Mouse (Mus musculus): ENCODE measurements at regions not wholly inside any gene's neighbourhood (a gene's known extent, or its start where the extent isn't known, plus 50 kb on each side); places are given as distances from the start of the nearest gene placed in this dataset.
A peak's percentile ranks its signal among the peaks of the same experiment; 100 is the strongest.

DNA sequence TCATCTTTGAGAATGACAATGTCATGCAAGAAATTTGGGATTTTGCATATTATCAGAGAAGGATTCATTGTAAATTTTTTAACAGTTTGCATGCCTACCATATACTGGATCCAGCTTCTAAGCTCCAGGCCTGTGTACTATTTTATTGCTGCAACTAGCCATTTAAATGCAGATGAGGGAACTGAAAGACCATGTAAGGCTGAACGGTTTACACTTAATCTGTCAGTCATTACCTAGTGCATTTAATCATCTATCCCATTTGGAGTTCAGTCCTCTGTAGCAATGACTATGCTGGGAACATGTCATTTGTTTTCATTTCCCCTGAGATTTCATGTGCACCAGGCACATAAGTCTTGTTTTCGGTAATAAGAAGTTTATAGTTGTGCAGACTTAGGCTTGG is 631.8 kb upstream of the Gm21961 start:
- peak in 1 of 2 experiments; percentile 21 for DNase-seq

GRCm38 (mm10) chr15:65639484-65639883 is 624.8 kb upstream of the Gm21961 start:
- no peak for DNase-seq

DNA sequence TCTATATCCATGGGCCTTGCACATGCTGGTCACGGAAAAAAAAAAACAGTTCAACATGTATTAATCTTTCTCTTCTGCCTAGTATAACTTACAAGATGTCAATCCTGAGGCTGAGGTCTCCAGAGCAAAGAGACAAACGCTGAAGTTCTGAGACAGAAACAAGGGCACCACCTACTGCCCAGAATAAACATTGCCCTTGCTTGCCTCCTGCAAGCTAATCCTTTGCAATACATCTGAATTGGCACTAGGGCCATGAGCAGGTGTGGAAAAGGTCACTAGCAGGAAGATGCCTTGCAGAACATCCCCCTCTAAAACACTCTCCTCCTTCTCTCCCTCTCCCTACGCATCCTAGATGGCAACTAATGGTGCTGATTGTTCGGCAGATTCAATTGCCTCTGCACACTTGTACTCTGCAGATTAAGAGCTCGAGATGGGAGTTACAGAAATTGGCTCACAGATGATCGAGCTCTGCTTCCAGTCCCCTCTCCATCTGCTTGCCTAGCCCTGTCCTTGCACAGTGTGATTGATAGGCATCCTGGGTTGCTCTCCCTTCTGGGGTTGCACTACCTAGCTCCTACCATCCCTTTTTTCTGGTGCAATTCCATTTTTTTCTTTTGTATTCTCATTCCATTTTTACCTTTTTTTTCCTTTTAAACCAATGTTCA is 622.9 kb upstream of the Gm21961 start:
- DNase-seq: peak; percentile 55 to 78

- no peak for DNase-seq
These were observed 617.7 kb upstream of the Gm21961 start for GRCm38 (mm10) chr15:65632440-65632839.

DNA sequence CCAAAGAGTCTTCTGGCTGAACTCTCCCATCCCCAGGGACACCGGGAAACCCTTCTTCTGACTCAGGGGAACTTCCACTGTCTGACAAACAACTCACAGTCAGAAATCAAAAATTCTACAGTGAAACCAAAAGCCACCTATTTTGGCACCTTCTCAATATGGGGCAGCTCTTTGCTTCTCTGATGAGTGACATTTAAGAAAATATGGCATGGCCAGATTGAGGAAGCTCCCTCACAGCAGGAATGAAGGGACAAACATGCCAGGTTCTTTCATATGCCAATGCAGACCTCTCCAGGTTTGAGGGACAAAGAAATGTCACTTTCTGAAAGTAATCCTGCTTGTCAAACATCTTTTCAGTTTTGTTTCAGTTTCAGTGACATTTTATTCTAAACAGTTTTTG is 615.8 kb upstream of the Gm21961 start:
- no peak for DNase-seq

DNA sequence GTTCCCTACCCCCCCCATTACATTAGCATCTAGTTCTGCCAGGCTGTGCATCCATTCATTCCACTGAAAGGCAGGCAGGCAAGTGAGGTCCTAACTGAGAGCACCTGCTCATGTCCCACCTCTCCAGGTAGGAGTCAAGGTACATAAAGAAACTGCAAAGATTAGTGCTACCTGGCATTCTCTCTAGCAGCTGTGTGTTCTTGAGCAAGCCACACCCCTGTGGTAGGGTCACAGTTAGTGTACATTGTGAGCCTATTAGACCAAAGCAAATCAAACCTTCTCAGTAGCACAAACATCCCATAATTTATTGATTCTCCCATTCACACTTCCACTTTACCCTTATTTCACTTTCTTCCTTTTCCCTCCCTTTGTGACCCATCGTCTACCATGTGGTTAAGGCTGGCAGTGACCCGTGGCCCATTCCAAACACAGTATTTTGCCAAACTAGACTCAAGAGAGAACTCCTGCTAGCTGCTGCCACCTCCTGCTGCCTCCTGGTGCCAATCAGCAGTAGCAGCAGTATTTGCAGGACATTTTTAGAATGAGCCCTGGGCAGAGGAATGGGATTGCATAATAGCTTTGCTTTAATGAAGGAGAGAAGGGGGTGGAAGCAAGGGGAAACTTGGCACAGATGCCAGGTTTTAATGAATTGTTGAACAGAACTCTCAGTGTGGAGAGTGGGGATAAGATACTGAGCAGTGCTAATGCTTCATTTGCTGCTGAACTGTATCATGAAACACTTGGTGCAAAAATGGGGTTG is 578.2 kb upstream of the Gm21961 start:
- peak; percentile 12 to 27 for DNase-seq

DNA sequence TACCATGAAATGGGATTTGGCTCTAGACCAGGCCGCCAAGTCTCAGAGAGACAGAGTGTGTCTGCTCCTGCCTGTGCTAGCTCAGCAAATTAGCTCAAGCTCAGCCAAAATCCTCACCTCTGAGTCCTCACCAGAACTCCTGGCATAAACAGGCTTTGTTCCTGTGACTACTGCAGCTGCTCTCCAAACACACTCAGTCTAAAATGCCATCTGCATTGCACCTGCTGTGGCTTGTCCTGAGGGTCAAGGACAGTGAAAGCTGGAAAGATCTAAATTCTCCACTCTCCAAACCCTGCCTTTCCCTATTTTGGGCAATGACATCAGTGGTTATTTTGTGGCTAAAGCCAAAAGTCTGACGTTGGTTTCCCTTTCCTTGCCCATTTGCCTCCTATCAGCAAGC is 570.9 kb upstream of the Gm21961 start:
- DNase-seq: no peak

GRCm38 (mm10) chr15:65579353-65579752 is 564.6 kb upstream of the Gm21961 start:
- no peak for DNase-seq

- no peak for DNase-seq
These were observed 553.2 kb upstream of the Gm21961 start for GRCm38 (mm10) chr15:65567931-65568330.

GRCm38 (mm10) chr15:65557846-65558835 is 543.4 kb upstream of the Gm21961 start:
- no peak for DNase-seq

DNA sequence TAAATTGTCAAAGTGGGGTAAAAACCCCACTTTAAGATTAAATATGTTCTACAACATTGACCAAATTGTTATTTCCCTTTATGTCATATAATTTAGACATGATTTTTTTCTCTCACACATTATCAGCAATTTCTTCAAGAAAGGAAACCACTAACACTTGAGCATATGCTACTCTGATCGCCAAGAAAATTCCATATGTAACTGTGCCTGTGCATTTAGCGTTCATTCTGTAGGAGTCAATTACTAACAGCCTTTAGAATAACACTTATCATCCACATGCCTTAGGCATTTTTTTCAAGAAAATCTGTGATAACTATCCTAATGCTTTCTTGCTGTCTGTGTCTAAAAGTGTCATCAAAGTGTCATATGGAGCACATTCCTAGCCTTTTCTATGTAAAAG is 534.3 kb upstream of the Gm21961 start:
- no peak for DNase-seq

GRCm38 (mm10) chr15:65535606-65536005 is 520.9 kb upstream of the Gm21961 start:
- DNase-seq: no peak

- DNase-seq: no peak
These were observed 517.5 kb upstream of the Gm21961 start for GRCm38 (mm10) chr15:65532241-65532640.

DNA sequence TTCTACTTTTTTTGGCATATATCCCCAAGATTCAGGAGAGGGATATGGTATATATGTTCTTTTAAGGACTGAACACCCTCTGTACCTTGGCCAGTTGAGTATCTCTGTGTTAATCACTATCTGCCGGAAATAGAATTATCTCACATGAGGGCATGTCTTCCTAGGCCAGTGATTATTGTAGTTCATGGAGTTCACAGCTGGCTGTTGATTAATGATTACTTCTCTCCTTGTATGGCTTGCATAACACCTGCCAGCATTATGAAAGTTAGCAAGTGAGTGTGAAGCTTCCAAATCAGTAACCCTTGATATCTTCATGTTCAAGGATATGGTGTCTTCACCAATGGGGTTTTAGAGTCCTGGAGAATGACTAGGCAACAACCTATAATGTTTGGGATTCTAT is 488.0 kb upstream of the Gm21961 start:
- peak; percentile 1 to 25 for DNase-seq

DNA sequence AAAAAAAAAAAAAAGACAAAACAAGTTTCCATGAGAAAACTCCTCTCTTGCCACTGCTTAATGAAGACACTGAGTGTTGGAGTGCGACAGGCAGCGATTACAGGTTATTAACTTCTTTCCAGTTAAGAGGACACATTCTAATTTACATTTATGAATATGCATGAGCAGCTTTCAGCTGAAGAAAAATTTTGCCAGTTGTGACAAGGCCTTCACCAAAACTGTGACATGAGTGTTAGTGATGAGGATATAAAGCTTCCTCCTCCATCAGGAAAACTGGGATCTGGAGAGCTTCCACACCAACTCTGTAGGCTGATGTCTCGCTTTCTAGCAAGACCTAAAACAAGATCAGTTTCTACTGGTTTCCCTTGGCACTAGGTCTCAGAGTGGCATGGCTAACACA is 464.2 kb upstream of the Gm21961 start:
- DNase-seq: no peak

DNA sequence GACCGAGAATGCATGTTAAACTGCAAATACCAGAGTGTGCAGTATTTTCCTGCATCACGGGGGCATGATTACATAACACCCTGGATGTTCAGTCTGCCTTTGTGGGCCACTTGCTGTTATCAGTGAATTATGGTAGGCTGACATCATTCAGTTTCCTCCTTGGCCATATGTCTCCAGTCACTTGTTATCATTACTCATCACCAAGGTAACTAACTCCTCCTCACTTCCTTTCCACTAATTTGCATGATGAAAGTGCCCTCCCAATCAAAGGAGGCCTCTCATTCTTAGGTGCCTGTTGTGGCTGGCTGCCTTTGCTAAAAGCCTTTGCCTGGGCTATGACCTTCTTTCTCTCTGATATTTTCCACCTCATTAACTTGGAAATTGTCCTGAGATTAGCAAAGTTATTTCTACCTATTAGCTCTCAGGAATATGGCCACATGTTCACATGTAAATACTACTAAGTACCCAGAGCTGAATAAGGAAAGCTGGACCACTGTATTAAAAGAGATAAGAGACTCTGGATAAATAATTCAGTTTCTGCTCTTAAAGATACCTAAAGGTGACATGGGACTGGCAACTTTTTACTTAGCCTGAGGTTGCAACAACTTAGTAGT is 440.6 kb upstream of the Gm21961 start:
- no peak for DNase-seq

DNA sequence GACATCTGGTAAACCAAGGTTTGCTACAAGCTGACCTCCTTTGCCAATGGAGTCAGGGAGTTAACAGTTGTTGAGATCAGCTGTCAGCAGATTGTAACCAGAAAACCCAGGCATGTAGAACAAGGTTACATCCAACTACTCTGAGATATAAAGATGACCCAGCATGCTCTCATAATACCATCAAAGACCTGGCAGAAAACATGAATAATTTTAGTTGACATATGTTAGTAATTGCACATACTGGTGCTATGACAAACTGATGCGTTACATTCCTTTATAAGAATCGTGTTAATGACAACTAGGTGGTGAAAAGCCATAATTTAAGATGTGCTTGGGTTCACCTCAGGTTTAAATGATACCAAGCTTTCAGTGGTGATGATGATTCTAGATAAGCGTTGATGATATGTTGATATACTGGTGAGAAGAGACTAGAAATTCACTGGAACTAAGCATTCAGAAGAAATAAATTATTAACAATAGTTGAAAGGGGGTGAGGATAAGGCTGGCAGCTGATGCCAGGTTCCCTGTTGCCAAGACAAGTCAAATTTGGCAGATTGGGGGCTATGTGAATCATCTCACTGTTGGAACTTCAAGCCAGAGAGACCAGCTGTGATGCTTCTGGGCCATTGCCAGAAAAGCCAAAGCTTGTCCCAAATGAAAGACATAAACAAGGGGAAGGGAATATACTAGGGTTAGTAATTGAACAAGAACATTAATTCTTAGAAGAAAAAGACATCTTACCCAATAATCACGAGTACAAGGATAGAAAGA is 437.7 kb upstream of the Gm21961 start:
- no peak for DNase-seq

DNA sequence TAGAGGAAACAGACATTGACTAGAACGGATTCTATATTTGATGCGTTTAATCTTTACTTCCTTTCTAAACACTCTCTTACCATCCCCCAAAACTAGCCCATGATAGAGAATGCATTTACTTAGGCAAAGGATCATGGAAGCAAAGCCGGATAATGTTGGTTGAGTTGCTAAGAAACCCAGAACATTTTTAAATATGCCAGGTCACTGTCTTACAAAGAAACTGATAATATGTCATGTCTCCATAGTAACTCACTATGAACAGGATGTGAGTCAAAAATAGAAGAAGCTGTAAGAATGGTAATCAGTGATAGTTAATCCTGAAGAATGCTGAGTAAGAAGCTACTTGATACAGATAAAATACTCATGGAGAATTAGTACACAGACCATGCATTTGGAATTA is 405.0 kb upstream of the Gm21961 start:
- DNase-seq: no peak

All from kidney, postnatal 36 days (tissue).